Mouse (Mus musculus): ENCODE data around the gene Spaca9. TPM values are rescaled to one million over a fixed set of nuclear protein-coding genes. Genes with fewer than 3 reads are reported as not detected.

Spaca9 gene
- total RNA-seq, 2 experiments from 2014 or later = 2.0 TPM; not detected in 1

DNA sequence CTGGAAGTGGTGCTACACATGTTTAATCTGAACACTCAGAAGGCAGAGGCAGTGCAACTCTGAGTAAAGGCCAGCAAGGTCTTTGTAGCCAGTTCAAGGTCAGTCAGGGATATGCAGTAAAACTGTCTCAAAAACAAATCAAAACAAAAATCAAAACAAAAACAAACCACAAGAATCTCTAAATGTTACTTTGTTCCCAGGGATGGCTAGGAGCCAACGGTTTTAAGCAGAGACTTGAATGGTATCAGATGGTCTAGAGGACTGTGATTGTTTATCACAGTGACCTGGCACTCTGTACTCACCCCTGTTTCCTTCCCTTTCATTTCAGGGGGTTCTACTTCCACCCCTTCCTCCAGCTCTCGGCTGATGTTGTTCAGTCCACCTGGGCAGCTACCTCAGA, 28.1 kb downstream of the Spaca9 start:
- DNase-seq (ENCODE audit: low spot score in 2 of 2) = no peak

DNA sequence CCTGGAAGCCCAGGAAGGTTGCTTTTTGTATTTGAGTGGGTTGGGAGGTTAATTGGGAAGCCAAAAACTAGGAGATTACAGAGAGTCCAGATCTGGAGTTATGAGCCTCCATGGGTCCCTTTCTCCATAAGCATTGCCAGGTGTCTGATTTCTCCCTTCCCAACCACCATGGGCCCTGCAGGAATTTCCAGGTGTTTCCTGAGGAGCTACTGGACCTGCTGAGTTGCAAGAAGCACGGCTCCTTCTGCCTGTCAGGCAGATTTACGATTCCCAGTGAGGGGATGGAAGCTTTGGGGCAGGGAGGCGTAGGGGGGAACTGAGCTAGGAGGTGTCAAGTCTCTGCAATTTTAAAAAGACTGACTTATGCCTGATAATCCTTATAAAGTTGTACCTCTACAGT, 33.7 kb downstream of the Spaca9 start:
- DNase-seq (ENCODE audit: low spot score in 2 of 2) = no peak

DNA sequence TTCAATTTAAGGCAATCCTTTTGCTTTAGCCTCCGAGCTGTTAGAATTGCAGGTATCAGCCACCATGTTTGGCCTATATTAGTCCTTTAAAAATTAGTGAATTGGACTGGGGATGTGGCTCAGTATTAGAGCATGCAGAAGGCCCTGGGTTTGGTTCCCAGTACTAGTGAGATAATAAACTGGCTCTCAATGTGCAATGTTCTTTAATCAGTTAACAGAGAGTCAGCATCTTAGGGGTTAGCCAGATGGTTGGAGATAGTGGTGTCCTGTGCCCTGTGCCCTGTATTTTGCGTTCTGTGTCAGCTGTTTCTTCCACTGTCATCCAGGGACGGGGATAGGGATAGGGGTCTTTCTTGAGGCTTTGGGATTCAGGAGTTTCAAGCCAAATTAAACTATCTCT, 36.6 kb downstream of the Spaca9 start:
- DNase-seq (ENCODE audit: low spot score in 2 of 2) = no peak

DNA sequence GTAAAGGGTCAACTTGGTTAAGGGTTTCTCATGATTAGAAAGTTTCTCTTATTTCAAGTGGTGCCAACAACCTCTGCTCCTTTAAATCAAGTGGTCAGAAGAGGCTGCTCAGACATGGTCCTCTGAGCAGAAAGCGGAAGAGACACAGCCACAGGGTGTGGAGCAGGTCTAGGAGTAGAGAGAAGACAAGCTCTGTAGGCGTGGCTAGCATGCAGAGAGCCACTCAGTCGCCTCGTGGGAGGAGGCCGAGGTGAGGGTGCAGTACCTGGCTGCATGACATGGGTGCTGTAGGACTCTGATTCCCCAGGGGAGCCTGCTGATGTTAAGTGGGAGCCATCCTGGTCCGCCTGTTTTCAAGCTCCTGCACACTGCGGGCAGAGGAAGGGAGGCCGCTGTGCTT, 43.3 kb downstream of the Spaca9 start:
- no peak for DNase-seq (ENCODE audit: low spot score in 2 of 2)

DNA sequence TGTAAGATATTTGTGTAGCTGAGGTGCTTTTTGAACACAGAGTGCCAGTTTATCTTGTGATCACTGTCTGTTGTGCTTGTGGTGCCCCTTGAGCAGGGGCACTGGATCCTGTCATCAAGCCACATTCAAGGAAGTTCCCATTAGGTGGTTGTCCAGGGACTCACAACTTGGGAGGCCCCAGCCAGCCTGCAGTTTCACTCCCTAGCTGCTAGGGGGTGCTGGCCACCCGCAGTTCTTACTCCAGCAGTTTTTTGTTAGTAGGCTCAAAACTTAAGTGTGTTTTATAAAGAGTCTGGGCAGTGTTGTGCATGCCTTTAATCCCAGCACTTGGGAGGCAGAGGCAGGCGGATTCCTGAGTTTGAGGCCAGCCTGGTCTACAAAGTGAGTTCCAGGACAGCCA, 45.2 kb downstream of the Spaca9 start:
- DNase-seq (ENCODE audit: low spot score in 2 of 2) = no peak

DNA sequence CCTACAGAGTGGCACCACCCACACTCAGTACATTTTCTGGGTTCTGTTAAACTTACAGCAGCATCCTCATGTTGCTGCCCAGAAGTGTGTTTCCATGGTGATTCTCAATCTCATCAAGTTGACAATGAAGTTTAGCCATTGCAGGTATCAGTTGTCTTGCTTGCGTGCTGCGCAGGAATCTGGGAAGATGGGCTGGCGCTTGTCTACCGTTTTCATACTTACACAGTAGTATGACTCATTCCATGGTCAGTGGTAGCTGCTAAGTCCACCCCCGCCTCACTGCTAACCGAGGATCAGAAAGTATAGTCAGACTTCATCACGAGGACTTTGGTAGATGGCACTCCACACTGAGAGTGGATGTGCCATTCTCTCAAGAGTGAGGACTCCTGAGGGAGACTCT, 46.2 kb downstream of the Spaca9 start:
- DNase-seq (ENCODE audit: low spot score in 2 of 2) = no peak

DNA sequence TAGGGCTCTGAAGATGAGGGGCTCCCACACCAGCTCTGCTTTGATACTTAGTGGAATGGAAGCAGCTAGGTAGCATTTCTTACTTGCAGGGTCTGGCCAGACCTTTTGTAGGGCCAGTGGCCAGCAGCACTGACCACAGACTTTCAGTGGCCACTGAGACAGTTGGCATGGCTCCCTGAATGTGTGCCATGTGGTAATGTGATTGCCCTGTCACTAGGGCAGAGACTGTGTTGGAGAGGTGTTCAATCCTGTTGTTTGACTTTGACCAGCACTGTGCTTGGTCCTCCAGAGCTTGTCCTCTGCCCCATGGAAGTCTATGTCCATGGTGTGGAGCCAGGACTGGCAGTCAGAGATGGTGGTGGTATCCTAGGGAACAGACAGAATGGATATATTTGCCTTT, 49.0 kb downstream of the Spaca9 start:
- DNase-seq (ENCODE audit: low spot score in 2 of 2) = no peak

DNA sequence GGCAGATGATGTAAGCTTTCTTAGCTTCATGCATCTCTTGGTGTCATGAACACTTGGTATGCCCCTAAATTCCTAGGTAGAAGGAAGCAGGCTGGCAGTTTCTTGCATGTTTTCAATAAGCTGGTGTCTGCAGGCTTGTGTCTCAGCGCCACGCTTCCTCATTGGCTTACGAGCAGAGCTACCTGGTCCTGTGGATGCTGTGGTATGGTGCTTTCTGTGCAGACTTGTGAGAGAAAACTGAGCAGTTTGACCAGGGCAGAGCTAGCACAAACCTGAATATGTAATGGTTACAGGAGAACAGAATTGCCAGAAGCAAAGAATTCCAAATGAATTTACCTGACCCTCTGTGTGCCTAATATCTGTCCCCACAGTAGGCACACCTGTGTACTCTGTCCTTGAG, 56.4 kb downstream of the Spaca9 start:
- no peak for DNase-seq (ENCODE audit: low spot score in 2 of 2)

Small RNA genes lying within 50 kb of the gene (microRNA-seq; reads per million reads assigned to microRNA genes)
- 2.8 to 5.7 reads per million in 2 experiments for gene Mir3088

Other genes with a start within 250 kb of the Spaca9 start
- 1 to 10 TPM; 3.3 to 6.8 TPM for gene 1700007K13Rik, start 233.4 kb downstream of the Spaca9 start, total RNA-seq (2021)
- 10 to 100 TPM; 36.8 to 37.3 TPM for gene Mrps2, start 231.7 kb downstream of the Spaca9 start, total RNA-seq (2021)
- 1 to 10 TPM; 1.4 to 2.1 TPM for gene Gbgt1, start 202.8 kb downstream of the Spaca9 start, total RNA-seq (2021)
- not detected for gene Gm10134, start 193.6 kb downstream of the Spaca9 start, total RNA-seq (2021)
- 100 to 1,000 TPM; 150 to 155 TPM for gene Ralgds, start 186.6 kb downstream of the Spaca9 start, total RNA-seq (2021)
- gene Cel, start 136.3 kb downstream of the Spaca9 start, total RNA-seq (2021) = not detected
- gene Gtf3c5, start 116.0 kb downstream of the Spaca9 start, total RNA-seq (2021) = 10 to 100 TPM; 17.0 to 18.1 TPM
- not detected for gene Gfi1b, start 77.7 kb downstream of the Spaca9 start, total RNA-seq (2021)
- gene Tsc1, start 58.5 kb downstream of the Spaca9 start, total RNA-seq (2021) = 10 to 100 TPM; 39.7 to 43.6 TPM
- gene Ak8, start 437 bp upstream of the Spaca9 start, total RNA-seq (2021) = 1 to 10 TPM in 1 of 2 experiments, under 1 TPM in 1; 0.67 to 1.5 TPM
- 10 to 100 TPM; 35.5 to 41.1 TPM for gene Gtf3c4, start 140.6 kb upstream of the Spaca9 start, total RNA-seq (2021)
- 1 to 10 TPM; 7.4 to 8.0 TPM for gene Ddx31, start 140.7 kb upstream of the Spaca9 start, total RNA-seq (2021)
- under 1 TPM; 0.14 to 0.28 TPM for gene Barhl1, start 216.9 kb upstream of the Spaca9 start, total RNA-seq (2021)